Mouse (Mus musculus) spleen, adult 2 months (tissue): ENCODE measurements at regions not wholly inside any gene's neighbourhood (a gene's known extent, or its start where the extent isn't known, plus 50 kb on each side); places are given as distances from the start of the nearest gene placed in this dataset.

Experiments
- CTCF ChIP-seq: fragments of 200-500 bp; IDR thresholded peaks from 2 replicates; pipeline ENCODE4 v1.5.1; 2011; ENCODE audit warnings: mild to moderate bottlenecking, inconsistent platforms; ENCODE audit not compliant: insufficient read depth, insufficient read length, insufficient replicate concordance; ENCODE audit errors: extremely low read depth
- POLR2A ChIP-seq: fragments of 200-500 bp; IDR thresholded peaks from 2 replicates; pipeline ENCODE4 v1.6.1; 2011; ENCODE audit warnings: low read depth, low read length, inconsistent platforms

DNA sequence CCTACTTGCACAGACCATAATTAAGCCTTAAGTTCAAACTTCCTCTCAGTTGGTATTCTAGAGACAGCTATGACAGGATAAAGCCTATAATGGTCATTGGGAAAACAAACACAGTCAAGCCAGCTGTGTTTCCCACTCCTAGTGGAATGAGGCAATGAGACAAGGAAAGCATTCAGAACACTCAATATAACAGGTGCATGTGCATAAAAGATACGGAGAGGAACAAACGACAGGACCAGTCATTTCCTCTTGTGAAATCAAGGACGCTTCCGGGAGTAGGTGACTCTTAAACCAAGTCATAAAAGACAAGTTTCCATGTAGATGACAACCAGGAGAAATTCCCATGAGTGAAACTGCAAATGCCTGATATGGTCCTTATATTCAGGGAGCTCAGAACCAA lies 232.1 kb upstream of the Gm26657 start:
- TF ChIP-seq CTCF (no peak), POLR2A (no peak)
